Mouse (Mus musculus) spleen, adult 2 months (tissue): ENCODE results near the gene Chst8.

Experiments used
- CTCF ChIP-seq: fragments of 200-500 bp; IDR thresholded peaks from 2 replicates; pipeline ENCODE4 v1.5.1; 2011; ENCODE audit warnings: mild to moderate bottlenecking, inconsistent platforms; ENCODE audit not compliant: insufficient read depth, insufficient read length, insufficient replicate concordance; ENCODE audit errors: extremely low read depth
- POLR2A ChIP-seq: fragments of 200-500 bp; IDR thresholded peaks from 2 replicates; pipeline ENCODE4 v1.6.1; 2011; ENCODE audit warnings: low read depth, low read length, inconsistent platforms

DNA sequence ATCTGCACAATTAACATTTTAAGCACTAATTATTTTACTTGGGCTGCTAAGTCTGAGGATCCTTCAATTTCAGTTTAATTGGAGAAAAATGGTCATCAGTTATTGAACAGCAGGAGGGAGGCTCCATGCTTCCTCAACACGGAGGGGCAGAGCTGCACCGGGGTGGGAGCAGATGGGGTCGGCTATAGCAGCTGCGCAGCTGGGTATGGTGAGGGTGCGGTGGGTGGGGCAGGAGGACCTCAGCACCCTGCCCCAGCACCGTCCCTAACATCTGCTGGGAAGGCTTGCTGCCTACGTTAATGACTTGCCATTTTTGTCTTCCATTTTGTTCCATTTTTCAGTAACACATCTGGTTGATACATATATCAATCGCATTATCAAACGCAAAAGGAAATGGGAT lies 116.4 kb downstream of the Chst8 start:
- no peak for TF ChIP-seq CTCF
- no peak for TF ChIP-seq POLR2A
